Mouse (Mus musculus): ENCODE data around the gene Akap5. TPM values are rescaled to one million over a fixed set of nuclear protein-coding genes. Genes with fewer than 3 reads are reported as not detected.

Gene Akap5
- polyA plus RNA-seq, 1 experiment from 2014 or later: 11.6 TPM

GRCm38 (mm10) chr12:76326437-76327220, 1.9 kb downstream of the Akap5 start:
- WGBS: 88% methylated on average over 23 of the region's 23 CpGs
- H3K36me3 ChIP-seq (ENCODE audit: control insufficient read depth, insufficient read depth, low read length): peaks cover 13% of the 10 kb centered on the region; the same call in 1 of the 2 replicates
- H3K9ac ChIP-seq (ENCODE audit: low read depth, low read length): no peak overlapping the region
- H3K4me2 ChIP-seq (ENCODE audit: low read length): no peak overlapping the region
- no peak overlapping the region for H3K27ac ChIP-seq (ENCODE audit: low read length)
- no peaks in the 10 kb centered on the region for H3K9me3 ChIP-seq (replicated peaks; ENCODE audit: control insufficient read depth, low read length, poor library complexity, severe bottlenecking)
- no peaks in the 10 kb centered on the region for H3K27me3 ChIP-seq (ENCODE audit: control insufficient read depth, insufficient read depth, low read depth, low read length)
- ATAC-seq: no peak
- H3K4me3 ChIP-seq (ENCODE audit: low read depth, low read length): no peak overlapping the region
- peaks cover 11% of the 10 kb centered on the region; the same call in 1 of the 2 replicates for H3K4me1 ChIP-seq (ENCODE audit: control insufficient read depth, insufficient read depth, low read length)

- Histone ChIP-seq H3K4me1 (ENCODE audit: control insufficient read depth, insufficient read depth, low read length) (peaks cover 11% of the 10 kb centered on the region; the same call in 1 of the 2 replicates), H3K36me3 (ENCODE audit: control insufficient read depth, insufficient read depth, low read length) (peaks cover 13% of the 10 kb centered on the region; the same call in 1 of the 2 replicates), H3K9me3 (replicated peaks; ENCODE audit: control insufficient read depth, low read length, poor library complexity, severe bottlenecking) (no peaks in the 10 kb centered on the region), H3K9ac (ENCODE audit: low read depth, low read length) (no peak overlapping the region), H3K27me3 (ENCODE audit: control insufficient read depth, insufficient read depth, low read depth, low read length) (no peaks in the 10 kb centered on the region), H3K4me3 (ENCODE audit: low read depth, low read length) (no peak overlapping the region), H3K27ac (ENCODE audit: low read length) (no peak overlapping the region), H3K4me2 (ENCODE audit: low read length) (no peak overlapping the region)
- WGBS: 88% methylated on average over 6 of the region's 6 CpGs
- ATAC-seq: no peak
Measured at GRCm38 (mm10) chr12:76328567-76329354, 4.1 kb downstream of the Akap5 start.

DNA sequence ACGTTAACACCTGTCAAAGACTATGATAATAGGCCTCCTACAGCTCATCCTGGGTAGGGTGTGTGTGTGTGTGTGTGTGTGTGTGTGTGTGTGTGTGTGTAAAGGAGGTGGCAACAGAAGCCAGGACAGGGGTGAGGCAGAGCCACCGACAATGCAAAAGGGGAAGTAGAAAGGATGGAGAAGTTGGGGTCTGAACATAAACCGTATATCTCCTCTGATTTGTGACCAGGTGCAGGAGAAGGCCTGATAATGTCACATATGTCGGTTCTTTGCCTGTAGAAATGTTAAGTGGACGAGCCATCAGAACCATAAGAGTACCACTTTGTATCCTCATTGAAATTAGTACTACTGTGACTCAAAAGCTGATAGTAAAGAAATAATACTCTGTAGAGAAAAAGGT, 9.0 kb downstream of the Akap5 start:
- H3K36me3 ChIP-seq (ENCODE audit: control insufficient read depth, insufficient read depth, low read length): peaks cover 7% of the 10 kb centered on the region; the same call in 1 of the 2 replicates
- no peak overlapping the region for H3K9ac ChIP-seq (ENCODE audit: low read depth, low read length)
- 95% methylated on average over 5 of the region's 5 CpGs for WGBS
- H3K9me3 ChIP-seq (replicated peaks; ENCODE audit: control insufficient read depth, low read length, poor library complexity, severe bottlenecking): no peaks in the 10 kb centered on the region
- H3K4me2 ChIP-seq (ENCODE audit: low read length): no peak overlapping the region
- H3K27ac ChIP-seq (ENCODE audit: low read length): no peak overlapping the region
- ATAC-seq: no peak
- no peak overlapping the region for H3K4me3 ChIP-seq (ENCODE audit: low read depth, low read length)
- H3K27me3 ChIP-seq (ENCODE audit: control insufficient read depth, insufficient read depth, low read depth, low read length): no peaks in the 10 kb centered on the region
- no peaks in the 10 kb centered on the region for H3K4me1 ChIP-seq (ENCODE audit: control insufficient read depth, insufficient read depth, low read length)

DNA sequence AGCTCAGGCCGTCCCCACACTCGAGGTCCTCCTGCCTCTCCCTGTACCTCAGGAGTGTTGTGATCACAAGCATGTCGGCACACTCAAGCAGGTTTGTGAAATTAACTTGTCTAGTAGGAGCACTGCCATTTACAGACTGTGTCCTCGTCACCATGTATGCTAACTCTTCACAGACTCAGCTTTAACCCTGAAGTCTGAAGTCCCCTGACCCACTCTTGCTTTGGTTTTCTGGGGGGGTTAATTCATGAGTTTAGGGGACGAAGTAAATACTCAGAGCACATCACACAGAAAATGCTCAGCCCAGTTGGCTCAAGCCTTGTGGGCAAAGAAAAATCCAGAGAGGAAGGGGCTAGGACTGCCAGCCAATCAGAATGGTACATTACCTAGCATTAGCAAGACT, 10.9 kb downstream of the Akap5 start:
- no peaks in the 10 kb centered on the region for H3K27me3 ChIP-seq (ENCODE audit: control insufficient read depth, insufficient read depth, low read depth, low read length)
- H3K4me3 ChIP-seq (ENCODE audit: low read depth, low read length): no peak overlapping the region
- no peak overlapping the region for H3K27ac ChIP-seq (ENCODE audit: low read length)
- H3K9me3 ChIP-seq (replicated peaks; ENCODE audit: control insufficient read depth, low read length, poor library complexity, severe bottlenecking): no peaks in the 10 kb centered on the region
- ATAC-seq: no peak
- no peak overlapping the region for H3K9ac ChIP-seq (ENCODE audit: low read depth, low read length)
- no peak overlapping the region for H3K4me2 ChIP-seq (ENCODE audit: low read length)
- peaks cover 3% of the 10 kb centered on the region; the same call in 1 of the 2 replicates for H3K36me3 ChIP-seq (ENCODE audit: control insufficient read depth, insufficient read depth, low read length)
- 91% methylated on average over 5 of the region's 5 CpGs for WGBS
- no peaks in the 10 kb centered on the region for H3K4me1 ChIP-seq (ENCODE audit: control insufficient read depth, insufficient read depth, low read length)

DNA sequence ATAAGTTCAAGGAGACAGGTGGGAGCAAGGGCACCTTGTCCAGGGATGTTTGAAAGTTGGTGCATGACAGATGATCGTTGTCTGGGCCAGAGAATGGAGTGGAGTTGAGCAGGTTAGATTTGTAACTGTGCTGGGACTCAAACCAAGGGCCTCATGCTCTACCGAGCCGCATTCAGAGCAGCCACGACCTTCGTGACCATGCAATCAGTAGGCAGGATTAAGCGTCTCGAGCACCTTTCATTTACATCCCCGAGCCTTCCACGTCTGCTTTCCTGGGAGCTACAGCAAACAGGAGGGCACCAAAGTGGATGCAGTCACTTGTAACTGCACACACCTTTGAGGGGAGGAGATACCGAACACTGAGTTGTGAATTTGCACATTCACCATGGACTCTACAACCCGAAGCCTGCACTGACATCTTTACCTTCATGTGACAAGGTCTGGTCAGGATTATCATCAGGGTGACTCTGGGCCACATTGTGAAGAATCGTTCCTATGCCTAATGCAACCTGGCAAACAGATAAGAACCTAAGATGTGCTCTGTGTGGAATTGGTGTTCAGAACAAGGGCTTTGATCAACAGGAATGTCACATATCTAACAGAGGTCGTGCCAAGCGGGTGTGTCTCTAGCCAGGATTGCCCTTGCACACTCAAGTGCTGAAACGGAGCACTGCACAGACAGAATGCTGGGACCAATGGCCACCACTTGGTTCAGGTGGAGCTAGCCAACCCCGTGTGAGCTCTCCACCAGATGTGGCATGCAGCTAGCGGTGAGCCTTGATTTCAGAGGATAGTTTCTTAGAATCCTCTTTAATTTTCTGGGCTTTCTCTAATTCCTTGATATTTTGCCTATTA, 11.6 kb downstream of the Akap5 start:
- ATAC-seq: no peak

GRCm38 (mm10) chr12:76341080-76341479, 16.4 kb downstream of the Akap5 start:
- H3K9me3 ChIP-seq (replicated peaks; ENCODE audit: control insufficient read depth, low read length, poor library complexity, severe bottlenecking): no peaks in the 10 kb centered on the region
- no peak overlapping the region for H3K27ac ChIP-seq (ENCODE audit: low read length)
- H3K4me1 ChIP-seq (ENCODE audit: control insufficient read depth, insufficient read depth, low read length): no peaks in the 10 kb centered on the region
- H3K9ac ChIP-seq (ENCODE audit: low read depth, low read length): no peak overlapping the region
- peaks cover 3% of the 10 kb centered on the region; the same call in 1 of the 2 replicates for H3K36me3 ChIP-seq (ENCODE audit: control insufficient read depth, insufficient read depth, low read length)
- ATAC-seq: no peak
- H3K4me2 ChIP-seq (ENCODE audit: low read length): no peak overlapping the region
- WGBS: 4% methylated on average over 4 of the region's 4 CpGs
- no peak overlapping the region for H3K4me3 ChIP-seq (ENCODE audit: low read depth, low read length)
- H3K27me3 ChIP-seq (ENCODE audit: control insufficient read depth, insufficient read depth, low read depth, low read length): no peaks in the 10 kb centered on the region

More for the DNA sequence above, 11.6 kb downstream of the Akap5 start:
- no peak overlapping the region for H3K27ac ChIP-seq (ENCODE audit: low read length)
- no peak overlapping the region for H3K4me2 ChIP-seq (ENCODE audit: low read length)
- no peaks in the 10 kb centered on the region for H3K4me1 ChIP-seq (ENCODE audit: control insufficient read depth, insufficient read depth, low read length)
- 82% methylated on average over 17 of the region's 17 CpGs for WGBS
- H3K27me3 ChIP-seq (ENCODE audit: control insufficient read depth, insufficient read depth, low read depth, low read length): no peaks in the 10 kb centered on the region
- H3K9me3 ChIP-seq (replicated peaks; ENCODE audit: control insufficient read depth, low read length, poor library complexity, severe bottlenecking): no peaks in the 10 kb centered on the region
- H3K36me3 ChIP-seq (ENCODE audit: control insufficient read depth, insufficient read depth, low read length): no peaks in the 10 kb centered on the region
- H3K9ac ChIP-seq (ENCODE audit: low read depth, low read length): no peak overlapping the region
- H3K4me3 ChIP-seq (ENCODE audit: low read depth, low read length): no peak overlapping the region

DNA sequence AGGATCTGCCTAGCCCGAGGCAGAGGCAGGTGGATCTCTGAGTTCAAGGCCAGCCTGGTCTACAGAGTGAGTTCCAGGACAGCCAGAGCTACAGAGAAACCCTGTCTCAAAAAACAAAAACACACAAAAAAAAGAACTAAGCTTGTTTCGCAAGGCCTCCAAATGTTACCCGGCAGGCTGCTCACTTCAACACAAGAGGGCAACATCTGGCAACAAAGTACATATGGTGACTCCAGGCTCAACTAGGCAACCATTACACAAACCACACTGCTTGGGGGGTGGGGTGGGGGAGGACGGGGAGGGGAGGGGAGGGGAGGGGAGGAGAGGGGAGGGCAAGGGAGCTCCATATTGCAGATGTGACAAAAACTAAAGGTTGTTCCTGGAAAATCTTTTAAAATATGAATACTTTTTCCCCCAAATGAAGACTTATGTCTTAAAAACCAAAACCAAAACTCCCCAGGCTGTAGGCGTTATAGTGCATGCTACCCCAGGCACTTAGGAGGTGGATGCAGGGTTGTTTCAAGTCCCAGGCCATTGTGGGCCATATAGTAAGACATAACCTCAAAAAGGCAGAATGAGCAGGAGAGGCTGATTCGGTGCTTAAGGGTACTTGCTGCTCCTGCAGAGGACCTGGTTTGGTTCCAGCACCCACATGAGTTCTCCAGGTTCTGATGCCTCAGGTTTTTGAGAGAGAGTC, 21.2 kb downstream of the Akap5 start:
- no peak overlapping the region for H3K9ac ChIP-seq (ENCODE audit: low read depth, low read length)
- H3K4me2 ChIP-seq (ENCODE audit: low read length): no peak overlapping the region
- H3K27me3 ChIP-seq (ENCODE audit: control insufficient read depth, insufficient read depth, low read depth, low read length): no peaks in the 10 kb centered on the region
- no peak for ATAC-seq
- H3K36me3 ChIP-seq (ENCODE audit: control insufficient read depth, insufficient read depth, low read length): peaks cover 11% of the 10 kb centered on the region
- no peak overlapping the region for H3K27ac ChIP-seq (ENCODE audit: low read length)
- H3K4me1 ChIP-seq (ENCODE audit: control insufficient read depth, insufficient read depth, low read length): no peaks in the 10 kb centered on the region
- no peaks in the 10 kb centered on the region for H3K9me3 ChIP-seq (replicated peaks; ENCODE audit: control insufficient read depth, low read length, poor library complexity, severe bottlenecking)
- WGBS: 87% methylated on average over 5 of the region's 6 CpGs
- H3K4me3 ChIP-seq (ENCODE audit: low read depth, low read length): no peak overlapping the region

GRCm38 (mm10) chr12:76349680-76350220, 25.1 kb downstream of the Akap5 start:
- H3K4me3 ChIP-seq (ENCODE audit: low read depth, low read length): no peak overlapping the region
- no peak overlapping the region for H3K9ac ChIP-seq (ENCODE audit: low read depth, low read length)
- no peak overlapping the region for H3K4me2 ChIP-seq (ENCODE audit: low read length)
- peaks cover 11% of the 10 kb centered on the region; the same call in 1 of the 2 replicates for H3K36me3 ChIP-seq (ENCODE audit: control insufficient read depth, insufficient read depth, low read length)
- ATAC-seq: no peak
- no peaks in the 10 kb centered on the region for H3K27me3 ChIP-seq (ENCODE audit: control insufficient read depth, insufficient read depth, low read depth, low read length)
- no peaks in the 10 kb centered on the region for H3K4me1 ChIP-seq (ENCODE audit: control insufficient read depth, insufficient read depth, low read length)
- WGBS: 77% methylated on average over 8 of the region's 8 CpGs
- no peaks in the 10 kb centered on the region for H3K9me3 ChIP-seq (replicated peaks; ENCODE audit: control insufficient read depth, low read length, poor library complexity, severe bottlenecking)
- H3K27ac ChIP-seq (ENCODE audit: low read length): no peak overlapping the region

Data from midbrain, embryonic 16.5 days (tissue).